Comparison of ENCODE assay signal across 7 mouse cellular contexts in the genomic region with DNA sequence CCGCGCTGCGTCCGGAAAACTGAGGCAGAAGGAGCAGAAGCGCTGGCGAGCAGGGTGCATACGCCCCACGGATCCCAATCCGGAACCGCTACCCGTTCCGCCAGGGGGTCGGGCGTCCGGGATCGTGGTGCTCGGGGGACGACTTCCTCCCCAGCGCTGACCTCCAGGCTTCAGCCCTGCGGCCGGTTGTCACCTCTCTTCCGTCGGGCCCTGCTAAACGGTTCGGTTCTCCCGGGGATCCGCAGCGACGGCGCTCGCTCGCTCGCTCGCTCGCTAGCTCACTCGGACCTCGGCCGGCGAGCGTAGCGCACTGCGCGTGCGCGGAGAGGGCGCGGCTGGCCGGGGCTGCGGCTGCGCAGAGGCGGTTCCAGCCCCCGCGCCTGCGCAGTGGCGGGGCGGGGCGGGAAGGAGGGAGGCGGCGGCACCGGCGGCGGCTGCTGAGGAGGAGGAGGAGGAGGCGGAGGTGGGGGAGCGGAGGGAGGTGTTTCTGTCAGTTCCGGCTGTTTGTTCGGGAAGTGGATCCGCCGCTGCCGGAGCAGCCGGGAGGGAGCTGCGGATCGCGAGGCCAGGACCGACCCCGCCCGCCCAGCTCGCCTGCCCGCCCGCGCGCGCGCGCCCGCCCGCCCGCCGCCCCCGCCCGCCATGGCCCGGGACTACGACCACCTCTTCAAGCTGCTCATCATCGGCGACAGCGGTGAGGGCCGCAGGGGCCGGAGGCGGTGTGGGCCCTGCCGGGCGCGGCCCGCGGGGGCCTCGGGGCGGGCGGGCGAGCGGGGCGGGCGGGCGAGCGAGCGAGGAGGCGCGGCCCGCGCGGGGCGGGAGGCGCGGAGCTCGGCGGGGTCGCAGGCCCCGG. TPM values are rescaled to one million over a fixed set of nuclear protein-coding genes. Genes with fewer than 3 reads are reported as not detected.
A peak's percentile ranks its signal among the peaks of the same experiment; 100 is the strongest.
DNase-seq lines count a peak whose midpoint lies in the region; ATAC-seq and TF ChIP-seq lines count a peak whose summit lies in the region.

A gene (plus strand): TSS at position 404 of the 853 bp plus-strand sequence.

- ATAC-seq in embryonic facial prominence, embryonic 12.5 days (ENCODE audit: insufficient number of reproducible peaks, insufficient read depth, low FRiP score, low TSS enrichment): peak; percentile 81
- peak; percentile 62 for ATAC-seq in limb, embryonic 12.5 days (ENCODE audit: insufficient number of reproducible peaks, insufficient read depth, low FRiP score, low TSS enrichment, low read depth)
- peak; percentile 90 for ATAC-seq in midbrain, embryonic 15.5 days (replicated peaks)

- no peak for TF ChIP-seq POLR2A in kidney, adult 2 months (IDR thresholded peaks at IDR 0.05; ENCODE audit: low read depth, low read length)
- peak; percentile 81 for TF ChIP-seq POLR2A in spleen, adult 2 months (IDR thresholded peaks at IDR 0.05; ENCODE audit: low read depth, low read length)

- TF ChIP-seq CTCF in kidney, adult 2 months (conservative IDR thresholded peaks at IDR 0.05; ENCODE audit: insufficient read depth, insufficient read length, low read depth, low read length): no peak
- TF ChIP-seq CTCF in spleen, adult 2 months (IDR thresholded peaks at IDR 0.05; ENCODE audit: extremely low read depth, insufficient read depth, insufficient read length, insufficient replicate concordance): no peak

- peak within 1 kb of the TSS; percentile 84 for H3K4me2 ChIP-seq in embryonic facial prominence, embryonic 12.5 days (replicated peaks)
- H3K4me2 ChIP-seq in limb, embryonic 12.5 days: peak within 1 kb of the TSS; percentile 79
- peak within 1 kb of the TSS; percentile 72 for H3K4me2 ChIP-seq in midbrain, embryonic 15.5 days

- H3K9ac ChIP-seq in embryonic facial prominence, embryonic 12.5 days: peak within 1 kb of the TSS; percentile 93
- H3K9ac ChIP-seq in limb, embryonic 12.5 days (replicated peaks): peak within 1 kb of the TSS; percentile 90
- peak within 1 kb of the TSS; percentile 83 for H3K9ac ChIP-seq in midbrain, embryonic 15.5 days

- H3K9me3 ChIP-seq in embryonic facial prominence, embryonic 12.5 days: no peaks in the 10 kb centered on the region
- H3K9me3 ChIP-seq in limb, embryonic 12.5 days: no peaks in the 10 kb centered on the region
- no peaks in the 10 kb centered on the region for H3K9me3 ChIP-seq in midbrain, embryonic 15.5 days

- peak; percentile 96 for DNase-seq in adrenal gland, postnatal 25 days
- DNase-seq in heart, adult 18-20 months: peak; percentile 93 to 98
- DNase-seq in kidney, adult 2 months: peak; percentile 96
- peak; percentile 67 to 93 for DNase-seq in spleen, adult 2 months (ENCODE audit: low read depth in 1 of 2, low spot score in 2 of 2)

- H3K4me1 ChIP-seq in embryonic facial prominence, embryonic 12.5 days: peaks cover 22% of the 10 kb centered on the region
- H3K4me1 ChIP-seq in kidney, adult 2 months (ENCODE audit: control insufficient read depth, insufficient read depth, low read length): peaks cover 19% of the 10 kb centered on the region
- peaks cover 23% of the 10 kb centered on the region for H3K4me1 ChIP-seq in limb, embryonic 12.5 days (replicated peaks)
- H3K4me1 ChIP-seq in midbrain, embryonic 15.5 days: peaks cover 47% of the 10 kb centered on the region
- H3K4me1 ChIP-seq in spleen, adult 2 months (ENCODE audit: control insufficient read depth, insufficient read depth, insufficient read length): peaks cover 30% of the 10 kb centered on the region

- WGBS in embryonic facial prominence, embryonic 12.5 days: under 1% methylated on average over 84 of the region's 125 CpGs
- 1% methylated on average over 87 of the region's 125 CpGs for WGBS in kidney, adult 2 months
- 1% methylated on average over 67 of the region's 125 CpGs for WGBS in limb, embryonic 12.5 days
- WGBS in midbrain, embryonic 15.5 days: under 1% methylated on average over 79 of the region's 125 CpGs
- under 1% methylated on average over 66 of the region's 125 CpGs for WGBS in spleen, adult 2 months

- peak within 1 kb of the TSS; percentile 88 for H3K27ac ChIP-seq in embryonic facial prominence, embryonic 12.5 days
- peak within 1 kb of the TSS; percentile 75 for H3K27ac ChIP-seq in kidney, adult 2 months (ENCODE audit: insufficient read depth, low read depth, low read length)
- H3K27ac ChIP-seq in limb, embryonic 12.5 days: peak within 1 kb of the TSS; percentile 83
- H3K27ac ChIP-seq in midbrain, embryonic 15.5 days: peak within 1 kb of the TSS; percentile 90
- H3K27ac ChIP-seq in spleen, adult 2 months (ENCODE audit: insufficient read depth, low read length): peak within 1 kb of the TSS; percentile 86

- peak within 1 kb of the TSS; percentile 82 for H3K4me3 ChIP-seq in embryonic facial prominence, embryonic 12.5 days
- H3K4me3 ChIP-seq in kidney, adult 2 months (ENCODE audit: insufficient read depth, low read depth, low read length): peak within 1 kb of the TSS; percentile 74
- peak within 1 kb of the TSS; percentile 85 for H3K4me3 ChIP-seq in limb, embryonic 12.5 days (replicated peaks)
- peak within 1 kb of the TSS; percentile 75 for H3K4me3 ChIP-seq in midbrain, embryonic 15.5 days
- peak within 1 kb of the TSS; percentile 88 for H3K4me3 ChIP-seq in spleen, adult 2 months (ENCODE audit: extremely low read depth, insufficient read depth, insufficient read length)

- no peaks in the 10 kb centered on the region for H3K27me3 ChIP-seq in embryonic facial prominence, embryonic 12.5 days
- no peaks in the 10 kb centered on the region for H3K27me3 ChIP-seq in kidney, adult 2 months (replicated peaks; ENCODE audit: control insufficient read depth, insufficient read depth, low read length)
- no peaks in the 10 kb centered on the region for H3K27me3 ChIP-seq in limb, embryonic 12.5 days
- no peaks in the 10 kb centered on the region for H3K27me3 ChIP-seq in midbrain, embryonic 15.5 days (replicated peaks)
- H3K27me3 ChIP-seq in spleen, adult 2 months (ENCODE audit: control insufficient read depth, insufficient read depth, low read length): no peaks in the 10 kb centered on the region

- no peaks in the 10 kb centered on the region for H3K36me3 ChIP-seq in embryonic facial prominence, embryonic 12.5 days
- H3K36me3 ChIP-seq in kidney, adult 2 months (ENCODE audit: control insufficient read depth, insufficient read depth, low read length): no peaks in the 10 kb centered on the region
- H3K36me3 ChIP-seq in limb, embryonic 12.5 days: peaks cover 5% of the 10 kb centered on the region
- H3K36me3 ChIP-seq in midbrain, embryonic 15.5 days (replicated peaks): no peaks in the 10 kb centered on the region
- no peaks in the 10 kb centered on the region for H3K36me3 ChIP-seq in spleen, adult 2 months (ENCODE audit: control insufficient read depth, insufficient read depth, low read length)

RNA-seq across cellular contexts. Expression of the gene that starts here (rescaled TPM):
- total RNA-seq in adrenal gland, postnatal 25 days (2021): 65.7 and 67.8 TPM in 2 replicates
- polyA plus RNA-seq in embryonic facial prominence, embryonic 12.5 days (2016; fragmentation: Nextera tagmentation; extraction: Ambion mirVana): 18.5 and 20.5 TPM in 2 replicates
- total RNA-seq in heart, adult 18-20 months (2021): 10 to 100 TPM; 45.7 to 46.6 TPM
- 50.3 and 52.5 TPM in 2 replicates for polyA plus RNA-seq in kidney, adult 2 months (2012; rRNA removed)
- polyA plus RNA-seq in limb, embryonic 12.5 days (2016; fragmentation: Nextera tagmentation; extraction: Ambion mirVana): 14.5 and 17.7 TPM in 2 replicates
- polyA plus RNA-seq in midbrain, embryonic 15.5 days (2015; fragmentation: Nextera tagmentation; extraction: Ambion mirVana): 18.7 and 19.2 TPM in 2 replicates
- polyA plus RNA-seq in spleen, adult 2 months (2012; rRNA removed): 45.9 and 62.9 TPM in 2 replicates

Comparison
In these comparisons a context has a peak if more than half of its experiments do, and no peak if none do; other contexts are left out.
1. Peak in every context shown above with its lines: DNase-seq, ATAC-seq, H3K4me3 ChIP-seq and H3K27ac ChIP-seq.